Mouse (Mus musculus) limb, embryonic 11.5 days (tissue): ENCODE measurements around the gene Cdk2ap1. TPM values are rescaled to one million over a fixed set of nuclear protein-coding genes. Genes with fewer than 3 reads are reported as not detected.
"Not testable (repeated sequence)": the region's sequence is repeated elsewhere in the genome, so short reads cannot be mapped to it uniquely, and the experiment has no call there.

Source experiments
- ATAC-seq: fragments of 200-750 bp; cut with Nextera tagmentation; 2 replicates; pipeline ENCODE4 v1.8.0; 2017; ENCODE audit warnings: low read depth; ENCODE audit not compliant: insufficient number of reproducible peaks, low FRiP score, low TSS enrichment
- DNase-seq: peaks from one replicate; pipeline ENCODE4 v3.0.0-alpha.2; 2015; ENCODE audit warnings: low spot score
- H3K27ac ChIP-seq: fragments of 300-500 bp; sonication (generic); replicated peaks from 2 replicates; pipeline ENCODE4 v1.5.1; 2014; ENCODE audit warnings: low read depth, mild to moderate bottlenecking, low read length
- H3K27me3 ChIP-seq: fragments of 300-500 bp; sonication (generic); 2 replicates; pipeline ENCODE4 v1.6.1; 2014; ENCODE audit warnings: mild to moderate bottlenecking, low read length, mixed read lengths; ENCODE audit not compliant: control insufficient read depth, insufficient read depth
- H3K36me3 ChIP-seq: fragments of 300-500 bp; sonication (generic); 2 replicates; pipeline ENCODE4 v1.6.1; 2014; ENCODE audit warnings: mild to moderate bottlenecking, low read length, moderate library complexity, mixed read lengths; ENCODE audit not compliant: control insufficient read depth, insufficient read depth
- H3K4me1 ChIP-seq: fragments of 300-500 bp; sonication (generic); 2 replicates; pipeline ENCODE4 v1.6.1; 2014; ENCODE audit warnings: low read length, mixed read lengths; ENCODE audit not compliant: control insufficient read depth, insufficient read depth
- H3K4me2 ChIP-seq: fragments of 300-500 bp; sonication (generic); 2 replicates; pipeline ENCODE4 v1.6.1; 2014; ENCODE audit warnings: low read depth, mild to moderate bottlenecking, moderate library complexity; ENCODE audit not compliant: severe bottlenecking
- H3K4me3 ChIP-seq: fragments of 300-500 bp; sonication (generic); 2 replicates; pipeline ENCODE4 v1.5.1; 2014; ENCODE audit warnings: low read depth, low read length
- H3K9ac ChIP-seq: fragments of 300-500 bp; sonication (generic); 2 replicates; pipeline ENCODE4 v1.6.1; 2014; ENCODE audit warnings: mild to moderate bottlenecking, low read length
- H3K9me3 ChIP-seq: fragments of 300-500 bp; sonication (generic); 2 replicates; pipeline ENCODE4 v1.6.1; 2016; ENCODE audit warnings: low read length; ENCODE audit not compliant: control insufficient read depth
- WGBS: fragments of 180-500 bp; shearing (Covaris S2); extraction: QIAGEN DNeasy Blood & Tissue Kit; methylation state at CpG from one replicate; pipeline ENCODE4 v1.1.7; 2014; 5-methylcytosine and 5-hydroxymethylcytosine counted together
- polyA plus RNA-seq: library from polyadenylated mRNA; unstranded; fragments of >200 nt; fragmentation: Nextera tagmentation; extraction: Ambion mirVana; gene quantifications from 2 replicates; pipeline ENCODE4 v1.2.1, GENCODE M21; 2014

Gene Cdk2ap1
- polyA plus RNA-seq: 300 and 440 TPM in 2 replicates

DNA sequence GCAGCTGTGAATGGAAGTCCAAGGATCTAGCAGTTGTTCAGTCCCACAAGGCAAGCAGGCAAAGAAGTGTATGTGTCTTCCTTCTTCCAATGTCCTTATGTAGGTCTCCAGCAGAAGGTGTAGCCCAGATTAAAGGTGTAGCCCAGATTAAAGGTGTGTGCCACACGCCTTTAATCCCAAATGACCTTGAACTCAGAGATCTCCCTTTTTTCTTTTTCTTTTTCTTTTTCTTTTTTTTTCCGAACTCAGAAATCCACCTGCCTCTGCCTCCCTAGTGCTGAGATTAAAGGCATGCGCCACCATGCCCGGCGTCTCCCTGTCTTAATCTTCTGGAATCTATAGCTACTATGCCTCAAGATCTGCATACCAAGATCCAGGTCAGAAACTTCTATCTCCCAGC is at the start of gene Cdk2ap1:
Gene Cdk2ap1, minus strand, starts transcription at position 101 of the 400 bp plus-strand sequence.
- not testable (repeated sequence) for H3K4me2 ChIP-seq, H3K4me3 ChIP-seq, ATAC-seq, H3K27ac ChIP-seq, DNase-seq, H3K27me3 ChIP-seq, H3K4me1 ChIP-seq, H3K9me3 ChIP-seq, H3K9ac ChIP-seq, H3K36me3 ChIP-seq
- 93% methylated on average over 5 of the region's 5 CpGs for WGBS

DNA sequence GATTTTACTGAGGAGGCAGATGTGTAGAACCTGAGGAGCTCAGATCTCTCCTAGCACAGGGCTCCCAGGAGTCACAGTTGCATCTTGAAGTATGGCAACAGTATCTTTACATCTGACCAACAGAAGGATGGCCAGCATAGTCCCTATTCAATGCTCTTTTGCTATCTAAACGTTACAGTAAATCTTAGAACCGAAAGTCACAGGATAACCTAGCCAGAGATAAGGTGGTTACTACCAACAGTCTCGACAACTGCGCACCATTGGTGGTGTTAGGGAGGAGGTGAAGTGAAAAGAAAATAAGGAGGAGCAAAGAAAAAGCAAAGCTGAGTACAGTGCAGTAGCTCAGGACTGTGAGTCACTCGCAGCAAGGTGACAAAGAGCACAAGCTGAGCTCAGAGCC is 49.3 kb upstream of the Cdk2ap1 start:
- no peaks in the 10 kb centered on the region for H3K27me3 ChIP-seq
- WGBS: 91% methylated on average over 5 of the region's 5 CpGs
- no peak overlapping the region for H3K9ac ChIP-seq
- no peak for ATAC-seq
- no peaks in the 10 kb centered on the region for H3K4me1 ChIP-seq
- no peak overlapping the region for H3K4me3 ChIP-seq
- no peak overlapping the region for H3K27ac ChIP-seq
- no peaks in the 10 kb centered on the region for H3K9me3 ChIP-seq
- peaks cover 15% of the 10 kb centered on the region for H3K36me3 ChIP-seq
- no peak for DNase-seq
- no peak overlapping the region for H3K4me2 ChIP-seq

- H3K9me3 ChIP-seq: no peaks in the 10 kb centered on the region
- H3K4me2 ChIP-seq: no peak overlapping the region
- 87% methylated on average over 3 of the region's 3 CpGs for WGBS
- H3K36me3 ChIP-seq: peaks cover 15% of the 10 kb centered on the region
- no peaks in the 10 kb centered on the region for H3K27me3 ChIP-seq
- DNase-seq (no peak), ATAC-seq (no peak)
- H3K27ac ChIP-seq: no peak overlapping the region
- no peaks in the 10 kb centered on the region for H3K4me1 ChIP-seq
- H3K4me3 ChIP-seq: no peak overlapping the region
- H3K9ac ChIP-seq: no peak overlapping the region
Observed at GRCm38 (mm10) chr5:124410808-124411207, 47.9 kb upstream of the Cdk2ap1 start.

DNA sequence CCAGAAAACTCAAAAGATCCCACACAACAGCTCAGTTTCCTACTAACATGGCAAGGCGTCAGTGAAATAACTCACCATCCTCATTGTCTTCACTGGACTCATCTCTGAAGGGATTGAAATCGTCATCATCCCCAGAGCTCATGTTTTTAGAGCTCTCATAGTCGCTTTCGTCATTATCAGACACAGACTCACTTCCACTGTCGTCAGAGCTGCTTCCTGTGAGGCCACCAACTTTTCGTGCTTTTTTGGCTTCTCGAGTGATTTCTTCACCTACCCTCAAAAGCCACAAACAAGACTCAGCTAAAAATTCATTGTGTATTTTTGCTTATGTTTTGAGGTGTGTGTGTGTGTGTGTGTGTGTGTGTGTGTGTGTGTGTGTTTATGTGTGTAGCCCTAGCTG is 30.8 kb upstream of the Cdk2ap1 start:
- Histone ChIP-seq H3K4me3 (no peak overlapping the region), H3K27me3 (no peaks in the 10 kb centered on the region), H3K27ac (no peak overlapping the region), H3K9ac (no peak overlapping the region), H3K9me3 (no peaks in the 10 kb centered on the region), H3K4me2 (no peak overlapping the region), H3K4me1 (no peaks in the 10 kb centered on the region), H3K36me3 (peaks cover 14% of the 10 kb centered on the region)
- DNase-seq (no peak), ATAC-seq (no peak)
- 91% methylated on average over 7 of the region's 7 CpGs for WGBS

DNA sequence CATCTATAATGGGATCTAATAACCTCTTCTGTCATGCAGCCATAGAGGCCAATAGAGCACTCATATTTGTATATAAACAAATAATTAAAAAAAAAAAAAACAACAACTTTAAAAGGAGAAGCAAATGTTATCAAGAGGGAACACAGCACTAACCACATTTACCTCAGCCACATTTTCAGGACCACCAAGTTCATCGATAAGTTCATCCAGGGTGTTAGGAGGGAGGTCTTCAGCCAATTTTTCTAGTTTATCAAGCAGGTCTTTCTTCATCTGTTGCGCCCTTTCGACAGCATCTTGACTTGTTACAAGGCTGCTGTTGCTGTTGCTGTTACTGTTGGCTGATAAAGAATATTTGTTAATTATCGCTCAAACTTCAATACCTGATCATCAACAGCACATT is 29.5 kb upstream of the Cdk2ap1 start:
- no peaks in the 10 kb centered on the region for H3K4me1 ChIP-seq
- H3K9ac ChIP-seq: no peak overlapping the region
- 96% methylated on average over 4 of the region's 4 CpGs for WGBS
- H3K4me2 ChIP-seq: no peak overlapping the region
- no peaks in the 10 kb centered on the region for H3K9me3 ChIP-seq
- H3K4me3 ChIP-seq: no peak overlapping the region
- H3K27ac ChIP-seq: no peak overlapping the region
- ATAC-seq: no peak
- H3K36me3 ChIP-seq: peaks cover 16% of the 10 kb centered on the region
- no peaks in the 10 kb centered on the region for H3K27me3 ChIP-seq
- no peak for DNase-seq

DNA sequence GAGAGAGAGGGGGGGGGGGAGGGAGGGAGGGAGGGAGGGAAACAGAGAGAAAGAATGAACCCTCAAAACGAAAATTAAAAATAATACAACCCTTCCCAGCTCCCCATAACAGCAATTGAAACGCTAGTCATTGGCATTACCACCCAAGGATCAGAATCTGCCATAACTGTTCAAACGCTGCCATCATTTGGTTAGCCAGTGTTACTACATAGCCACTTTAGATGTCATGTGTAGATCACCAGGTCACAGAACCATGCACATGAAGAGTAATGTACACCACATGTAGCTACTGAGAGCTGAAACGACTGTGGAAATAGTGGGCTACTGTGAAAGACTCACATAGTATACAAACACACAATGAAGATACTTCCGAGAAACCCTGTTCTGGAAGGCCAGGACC is 25.1 kb upstream of the Cdk2ap1 start:
- DNase-seq (no peak), ATAC-seq (no peak)
- Histone ChIP-seq H3K9me3 (no peaks in the 10 kb centered on the region), H3K4me2 (no peak overlapping the region), H3K36me3 (peaks cover 28% of the 10 kb centered on the region), H3K27me3 (no peaks in the 10 kb centered on the region), H3K4me3 (no peak overlapping the region), H3K27ac (no peak overlapping the region), H3K9ac (no peak overlapping the region), H3K4me1 (no peaks in the 10 kb centered on the region)
- 81% methylated on average over 5 of the region's 5 CpGs for WGBS

- whole genome bisulfite sequencing: 92% methylated on average over 1 of the region's 1 CpGs
- Histone ChIP-seq H3K9ac (no peak overlapping the region), H3K27ac (no peak overlapping the region), H3K27me3 (no peaks in the 10 kb centered on the region), H3K36me3 (peaks cover 38% of the 10 kb centered on the region), H3K9me3 (no peaks in the 10 kb centered on the region), H3K4me2 (no peak overlapping the region), H3K4me3 (no peak overlapping the region), H3K4me1 (no peaks in the 10 kb centered on the region)
- DNase-seq: no peak
- no peak for ATAC-seq
Observed at GRCm38 (mm10) chr5:124380121-124380520, 17.2 kb upstream of the Cdk2ap1 start.

DNA sequence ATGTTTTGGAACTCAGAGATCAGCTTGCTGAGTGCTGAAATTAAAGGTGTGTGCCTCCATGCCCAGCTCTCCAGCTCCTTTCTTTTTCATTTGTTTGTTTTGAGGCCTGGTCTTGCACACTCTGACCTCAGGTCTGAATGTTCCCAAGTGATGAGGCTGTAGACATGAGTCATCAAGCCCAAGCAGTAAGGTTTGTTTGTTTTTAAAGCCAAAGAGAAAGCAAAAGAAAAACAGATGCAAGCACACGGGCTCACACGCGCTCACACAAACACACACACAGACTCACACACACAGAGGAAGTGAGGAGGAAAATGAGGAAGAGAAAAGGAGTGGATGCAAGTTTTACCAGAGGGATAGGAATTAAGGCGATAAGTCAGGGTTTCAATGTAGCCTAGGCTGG is 14.3 kb upstream of the Cdk2ap1 start:
- no peaks in the 10 kb centered on the region for H3K4me1 ChIP-seq
- H3K36me3 ChIP-seq: peaks cover 32% of the 10 kb centered on the region
- no peak overlapping the region for H3K4me2 ChIP-seq
- no peak overlapping the region for H3K4me3 ChIP-seq
- no peak overlapping the region for H3K9ac ChIP-seq
- H3K27ac ChIP-seq: no peak overlapping the region
- ATAC-seq (no peak), DNase-seq (no peak)
- no peaks in the 10 kb centered on the region for H3K9me3 ChIP-seq
- WGBS: 97% methylated on average over 4 of the region's 4 CpGs
- no peaks in the 10 kb centered on the region for H3K27me3 ChIP-seq

- Histone ChIP-seq H3K36me3 (peaks cover 34% of the 10 kb centered on the region), H3K4me3 (no peak overlapping the region), H3K9ac (no peak overlapping the region), H3K4me2 (no peak overlapping the region), H3K27me3 (no peaks in the 10 kb centered on the region), H3K9me3 (no peaks in the 10 kb centered on the region), H3K27ac (no peak overlapping the region), H3K4me1 (no peaks in the 10 kb centered on the region)
- ATAC-seq: no peak
- 95% methylated on average over 1 of the region's 1 CpGs for WGBS
- DNase-seq: no peak
Observed at GRCm38 (mm10) chr5:124376401-124376800, 13.5 kb upstream of the Cdk2ap1 start.
